Mouse (Mus musculus) midbrain, embryonic 16.5 days (tissue): Measurements from ENCODE around the gene Rpl23. TPM values are rescaled to one million over a fixed set of nuclear protein-coding genes. Genes with fewer than 3 reads are reported as not detected.

Experiments used
- ATAC-seq: fragments of 200-750 bp; cut with Nextera tagmentation; 2 replicates; pipeline ENCODE4 v1.8.0; 2017; ENCODE audit warnings: moderate TSS enrichment
- H3K27ac ChIP-seq: fragments of 300-500 bp; sonication (generic); 2 replicates; pipeline ENCODE4 v1.5.1; 2014; ENCODE audit warnings: mild to moderate bottlenecking, low read length, mixed read lengths
- H3K27me3 ChIP-seq: fragments of 300-500 bp; sonication (generic); 2 replicates; pipeline ENCODE4 v1.6.1; 2014; ENCODE audit warnings: low read depth, low read length, mixed read lengths; ENCODE audit not compliant: control insufficient read depth, insufficient read depth
- H3K36me3 ChIP-seq: fragments of 300-500 bp; sonication (generic); 2 replicates; pipeline ENCODE4 v1.6.1; 2014; ENCODE audit warnings: mild to moderate bottlenecking, low read length, moderate library complexity, mixed read lengths; ENCODE audit not compliant: control insufficient read depth, insufficient read depth
- H3K4me1 ChIP-seq: fragments of 300-500 bp; sonication (generic); 2 replicates; pipeline ENCODE4 v1.6.1; 2014; ENCODE audit warnings: mild to moderate bottlenecking, low read length, mixed read lengths; ENCODE audit not compliant: control insufficient read depth, insufficient read depth
- H3K4me2 ChIP-seq: fragments of 300-500 bp; sonication (generic); 2 replicates; pipeline ENCODE4 v1.6.1; 2014; ENCODE audit warnings: mild to moderate bottlenecking, low read length, mixed read lengths
- H3K4me3 ChIP-seq: fragments of 300-500 bp; sonication (generic); 2 replicates; pipeline ENCODE4 v1.5.1; 2014; ENCODE audit warnings: low read depth, mild to moderate bottlenecking, low read length, moderate library complexity, mixed read lengths
- H3K9ac ChIP-seq: fragments of 300-500 bp; sonication (generic); 2 replicates; pipeline ENCODE4 v1.6.1; 2014; ENCODE audit warnings: low read depth, low read length, mixed read lengths
- H3K9me3 ChIP-seq: fragments of 300-500 bp; sonication (generic); replicated peaks from 2 replicates; pipeline ENCODE4 v1.6.1; 2014; ENCODE audit warnings: mild to moderate bottlenecking, low read length, mixed read lengths; ENCODE audit not compliant: control insufficient read depth, poor library complexity, severe bottlenecking
- WGBS: fragments of 180-500 bp; shearing (Covaris S2); extraction: QIAGEN DNeasy Blood & Tissue Kit; methylation state at CpG from one replicate; pipeline ENCODE4 v1.1.7; 2014; 5-methylcytosine and 5-hydroxymethylcytosine counted together
- polyA plus RNA-seq: library from polyadenylated mRNA; unstranded; fragments of >200 nt; fragmentation: Nextera tagmentation; extraction: Ambion mirVana; gene quantifications from 2 replicates; pipeline ENCODE4 v1.2.1, GENCODE M21; 2015

Rpl23 gene
- 267 and 286 TPM in 2 replicates for polyA plus RNA-seq

GRCm38 (mm10) chr11:97781832-97782563, at the start of gene Rpl23:
Rpl23 (minus strand) TSS chr11:97782437.
- H3K27ac ChIP-seq = peak within 1 kb of the TSS; percentile 94
- ATAC-seq = peak; percentile 94
- peak within 1 kb of the TSS; percentile 82 for H3K4me2 ChIP-seq
- peak within 1 kb of the TSS; percentile 91 for H3K9ac ChIP-seq
- H3K4me1 ChIP-seq = peaks cover 18% of the 10 kb centered on the region
- WGBS = under 1% methylated on average over 67 of the region's 67 CpGs
- peak within 1 kb of the TSS; percentile 78 for H3K4me3 ChIP-seq
- no peaks in the 10 kb centered on the region for H3K27me3 ChIP-seq
- H3K36me3 ChIP-seq = peaks cover 28% of the 10 kb centered on the region
- no peaks in the 10 kb centered on the region for H3K9me3 ChIP-seq

- peaks cover 35% of the 10 kb centered on the region for H3K36me3 ChIP-seq
- WGBS = 85% methylated on average over 11 of the region's 11 CpGs
Measured at GRCm38 (mm10) chr11:97832001-97832400, 49.8 kb upstream of the Rpl23 start.

GRCm38 (mm10) chr11:97830501-97830900, 48.3 kb upstream of the Rpl23 start:
- H3K4me3 ChIP-seq = no peak overlapping the region
- H3K27me3 ChIP-seq = no peaks in the 10 kb centered on the region
- no peaks in the 10 kb centered on the region for H3K4me1 ChIP-seq
- H3K9ac ChIP-seq = no peak overlapping the region
- ATAC-seq = no peak
- no peak overlapping the region for H3K4me2 ChIP-seq
- no peak overlapping the region for H3K27ac ChIP-seq
- H3K9me3 ChIP-seq = no peaks in the 10 kb centered on the region
- 83% methylated on average over 6 of the region's 6 CpGs for WGBS
- peaks cover 43% of the 10 kb centered on the region for H3K36me3 ChIP-seq

More at GRCm38 (mm10) chr11:97832001-97832400, 49.8 kb upstream of the Rpl23 start:
- Histone ChIP-seq H3K9ac (no peak overlapping the region), H3K4me2 (no peak overlapping the region), H3K27ac (no peak overlapping the region), H3K4me3 (no peak overlapping the region), H3K9me3 (no peaks in the 10 kb centered on the region), H3K4me1 (no peaks in the 10 kb centered on the region), H3K27me3 (no peaks in the 10 kb centered on the region)
- ATAC-seq = no peak

GRCm38 (mm10) chr11:97829913-97830476, 47.8 kb upstream of the Rpl23 start:
- Histone ChIP-seq H3K36me3 (peaks cover 43% of the 10 kb centered on the region), H3K4me2 (no peak overlapping the region), H3K4me1 (no peaks in the 10 kb centered on the region), H3K9me3 (no peaks in the 10 kb centered on the region), H3K9ac (no peak overlapping the region), H3K4me3 (no peak overlapping the region), H3K27me3 (no peaks in the 10 kb centered on the region), H3K27ac (no peak overlapping the region)
- no peak for ATAC-seq
- WGBS = 82% methylated on average over 12 of the region's 12 CpGs

GRCm38 (mm10) chr11:97829365-97829764, 47.1 kb upstream of the Rpl23 start:
- H3K4me1 ChIP-seq = no peaks in the 10 kb centered on the region
- H3K27me3 ChIP-seq = no peaks in the 10 kb centered on the region
- H3K36me3 ChIP-seq = peaks cover 39% of the 10 kb centered on the region
- no peak overlapping the region for H3K4me2 ChIP-seq
- H3K9me3 ChIP-seq = no peaks in the 10 kb centered on the region
- H3K9ac ChIP-seq = no peak overlapping the region
- no peak for ATAC-seq
- H3K4me3 ChIP-seq = no peak overlapping the region
- H3K27ac ChIP-seq = no peak overlapping the region; the same call in 1 of the 2 replicates
- 93% methylated on average over 7 of the region's 7 CpGs for WGBS

GRCm38 (mm10) chr11:97827654-97828053, 45.4 kb upstream of the Rpl23 start:
- Histone ChIP-seq H3K4me2 (no peak overlapping the region), H3K27ac (no peak overlapping the region), H3K4me1 (no peaks in the 10 kb centered on the region), H3K4me3 (no peak overlapping the region), H3K36me3 (peaks cover 29% of the 10 kb centered on the region), H3K27me3 (no peaks in the 10 kb centered on the region), H3K9ac (no peak overlapping the region), H3K9me3 (no peaks in the 10 kb centered on the region)
- ATAC-seq = no peak
- 88% methylated on average over 6 of the region's 6 CpGs for WGBS

- WGBS = 75% methylated on average over 7 of the region's 7 CpGs
- H3K4me2 ChIP-seq = no peak overlapping the region
- no peak for ATAC-seq
- H3K9ac ChIP-seq = no peak overlapping the region
- H3K27ac ChIP-seq = no peak overlapping the region
- H3K4me1 ChIP-seq = no peaks in the 10 kb centered on the region
- no peaks in the 10 kb centered on the region for H3K27me3 ChIP-seq
- no peaks in the 10 kb centered on the region for H3K9me3 ChIP-seq
- H3K4me3 ChIP-seq = no peak overlapping the region
- H3K36me3 ChIP-seq = peaks cover 27% of the 10 kb centered on the region
Measured at GRCm38 (mm10) chr11:97826414-97826813, 44.2 kb upstream of the Rpl23 start.

GRCm38 (mm10) chr11:97825971-97826370, 43.7 kb upstream of the Rpl23 start:
- Histone ChIP-seq H3K4me3 (no peak overlapping the region), H3K4me1 (no peaks in the 10 kb centered on the region), H3K4me2 (no peak overlapping the region), H3K36me3 (peaks cover 27% of the 10 kb centered on the region), H3K9ac (no peak overlapping the region), H3K9me3 (no peaks in the 10 kb centered on the region), H3K27me3 (no peaks in the 10 kb centered on the region), H3K27ac (no peak overlapping the region)
- 78% methylated on average over 9 of the region's 9 CpGs for WGBS
- no peak for ATAC-seq

GRCm38 (mm10) chr11:97825295-97825694, 43.1 kb upstream of the Rpl23 start:
- 89% methylated on average over 10 of the region's 10 CpGs for WGBS
- Histone ChIP-seq H3K9me3 (no peaks in the 10 kb centered on the region), H3K4me3 (no peak overlapping the region), H3K27ac (no peak overlapping the region), H3K9ac (no peak overlapping the region), H3K4me2 (no peak overlapping the region), H3K4me1 (no peaks in the 10 kb centered on the region), H3K27me3 (no peaks in the 10 kb centered on the region), H3K36me3 (peaks cover 25% of the 10 kb centered on the region)
- ATAC-seq = no peak
